Mouse (Mus musculus) intestine, embryonic 14.5 days (tissue): ENCODE measurements at regions not wholly inside any gene's neighbourhood (a gene's known extent, or its start where the extent isn't known, plus 50 kb on each side); places are given as distances from the start of the nearest gene placed in this dataset.

Source experiments
- ATAC-seq: fragments of 200-750 bp; cut with Nextera tagmentation; replicated peaks from 2 replicates; pipeline ENCODE4 v1.8.0; 2017; ENCODE audit warnings: low read depth, moderate number of reproducible peaks, moderate TSS enrichment, moderate library complexity; ENCODE audit not compliant: low FRiP score, low TSS enrichment
- DNase-seq: peaks from one replicate; pipeline ENCODE4 v3.0.0-alpha.2; 2018; ENCODE audit warnings: low spot score
- H3K27ac ChIP-seq: fragments of 300-500 bp; sonication (generic); 2 replicates; pipeline ENCODE4 v1.5.1; 2014; ENCODE audit warnings: low read depth, mild to moderate bottlenecking, control low read depth
- H3K27me3 ChIP-seq: fragments of 300-500 bp; sonication (generic); replicated peaks from 2 replicates; pipeline ENCODE4 v1.6.1; 2014; ENCODE audit warnings: low read length, control low read depth; ENCODE audit not compliant: control insufficient read depth, insufficient read depth
- H3K36me3 ChIP-seq: fragments of 300-500 bp; sonication (generic); 2 replicates; pipeline ENCODE4 v1.6.1; 2014; ENCODE audit warnings: low read length, control low read depth; ENCODE audit not compliant: control insufficient read depth, insufficient read depth
- H3K4me1 ChIP-seq: fragments of 300-500 bp; sonication (generic); replicated peaks from 2 replicates; pipeline ENCODE4 v1.6.1; 2014; ENCODE audit warnings: low read length, control low read depth, mixed read lengths; ENCODE audit not compliant: control insufficient read depth, insufficient read depth
- H3K4me2 ChIP-seq: fragments of 300-500 bp; sonication (generic); 2 replicates; pipeline ENCODE4 v1.6.1; 2014; ENCODE audit warnings: low read length
- H3K4me3 ChIP-seq: fragments of 300-500 bp; sonication (generic); 2 replicates; pipeline ENCODE4 v1.5.1; 2014; ENCODE audit warnings: low read depth, low read length, control low read depth, mixed read lengths
- H3K9ac ChIP-seq: fragments of 300-500 bp; sonication (generic); 2 replicates; pipeline ENCODE4 v1.6.1; 2014; ENCODE audit warnings: mild to moderate bottlenecking, low read length
- H3K9me3 ChIP-seq: fragments of 300-500 bp; sonication (generic); 2 replicates; pipeline ENCODE4 v1.6.1; 2016; ENCODE audit warnings: low read length, control low read depth; ENCODE audit not compliant: control insufficient read depth
- WGBS: fragments of 180-500 bp; shearing (Covaris S2); extraction: QIAGEN DNeasy Blood & Tissue Kit; methylation state at CpG from one replicate; pipeline ENCODE4 v1.1.7; 2014; 5-methylcytosine and 5-hydroxymethylcytosine counted together

DNA sequence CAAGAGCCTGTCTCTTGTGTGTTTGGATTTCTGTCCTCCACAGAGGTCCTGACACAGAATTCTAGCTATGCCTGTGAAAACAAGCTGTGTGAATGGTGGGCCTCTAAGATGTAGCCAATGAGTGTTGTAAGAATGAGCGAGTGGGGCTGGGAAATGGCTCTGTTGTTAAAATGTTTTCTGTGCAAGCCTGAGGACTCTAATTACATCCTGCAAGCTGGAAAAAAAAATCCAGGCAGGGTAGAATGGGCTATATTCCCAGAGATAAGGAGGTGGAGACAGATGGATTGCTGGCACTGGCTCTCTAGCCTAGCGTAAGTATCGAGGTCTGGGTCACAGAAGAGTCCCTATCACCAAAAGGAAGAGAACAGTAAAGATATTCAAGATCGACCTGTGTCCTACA, 731.5 kb upstream of the Adgrl2 start:
- no peak for DNase-seq
- ATAC-seq, result no peak
- WGBS, result 68% methylated on average over 4 of the region's 4 CpGs

DNA sequence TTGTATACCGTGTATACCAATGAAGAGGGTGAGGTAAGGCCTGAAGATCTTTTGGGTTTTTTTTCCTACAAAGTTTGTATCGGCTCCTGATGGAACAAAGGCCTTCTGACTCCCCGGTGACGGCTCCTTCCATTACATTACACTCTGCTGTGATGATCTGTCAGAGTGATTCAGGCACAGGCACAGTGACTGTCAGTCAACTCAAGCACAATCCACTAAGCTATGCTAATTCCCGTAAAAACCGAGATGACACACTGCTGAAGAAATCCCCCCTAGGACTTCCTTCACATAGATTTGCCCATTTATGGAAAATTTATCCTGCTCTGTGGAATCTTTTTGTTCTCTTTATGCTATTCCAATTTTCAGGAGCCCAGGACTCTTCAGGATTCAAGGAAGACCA, 730.0 kb upstream of the Adgrl2 start:
- WGBS, result 83% methylated on average over 6 of the region's 6 CpGs
- no peak overlapping the region for H3K27ac ChIP-seq

More for the DNA sequence above, 731.5 kb upstream of the Adgrl2 start:
- H3K9me3 ChIP-seq, result no peaks in the 10 kb centered on the region
- no peaks in the 10 kb centered on the region for H3K36me3 ChIP-seq
- H3K4me1 ChIP-seq, result no peaks in the 10 kb centered on the region
- no peak overlapping the region for H3K27ac ChIP-seq
- no peak overlapping the region for H3K9ac ChIP-seq
- H3K27me3 ChIP-seq, result no peaks in the 10 kb centered on the region
- no peak overlapping the region for H3K4me3 ChIP-seq
- no peak overlapping the region for H3K4me2 ChIP-seq

DNA sequence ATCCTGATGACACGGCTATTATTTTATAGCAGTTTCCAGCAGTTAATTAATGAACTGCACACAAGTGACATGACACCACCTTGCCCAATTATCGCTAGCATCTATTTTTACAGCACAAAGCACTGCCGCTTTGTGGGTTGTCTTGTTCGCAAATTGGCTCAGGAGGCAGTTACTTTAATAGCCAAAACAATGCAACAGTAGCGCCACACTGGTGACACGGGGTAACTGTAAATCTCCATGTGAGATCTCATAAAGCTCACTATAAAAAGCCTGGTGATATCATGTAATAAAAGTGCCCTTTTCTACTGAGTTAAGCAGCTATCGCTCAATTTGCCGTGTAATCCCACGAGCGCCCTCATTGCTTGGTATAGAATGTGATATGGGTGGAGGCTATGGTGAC, 715.4 kb upstream of the Adgrl2 start:
- WGBS, result 92% methylated on average over 10 of the region's 10 CpGs
- ATAC-seq, result no peak
- Histone ChIP-seq H3K27me3 (no peaks in the 10 kb centered on the region), H3K4me2 (no peak overlapping the region), H3K36me3 (no peaks in the 10 kb centered on the region), H3K4me1 (no peaks in the 10 kb centered on the region), H3K9ac (no peak overlapping the region), H3K4me3 (no peak overlapping the region), H3K27ac (no peak overlapping the region), H3K9me3 (no peaks in the 10 kb centered on the region)
- DNase-seq, result no peak

More for the DNA sequence above, 730.0 kb upstream of the Adgrl2 start:
- H3K36me3 ChIP-seq, result no peaks in the 10 kb centered on the region
- no peaks in the 10 kb centered on the region for H3K4me1 ChIP-seq
- no peak overlapping the region for H3K4me3 ChIP-seq
- no peak overlapping the region for H3K9ac ChIP-seq
- H3K27me3 ChIP-seq, result no peaks in the 10 kb centered on the region
- no peak overlapping the region for H3K4me2 ChIP-seq
- H3K9me3 ChIP-seq, result no peaks in the 10 kb centered on the region
- ATAC-seq (no peak), DNase-seq (no peak)

DNA sequence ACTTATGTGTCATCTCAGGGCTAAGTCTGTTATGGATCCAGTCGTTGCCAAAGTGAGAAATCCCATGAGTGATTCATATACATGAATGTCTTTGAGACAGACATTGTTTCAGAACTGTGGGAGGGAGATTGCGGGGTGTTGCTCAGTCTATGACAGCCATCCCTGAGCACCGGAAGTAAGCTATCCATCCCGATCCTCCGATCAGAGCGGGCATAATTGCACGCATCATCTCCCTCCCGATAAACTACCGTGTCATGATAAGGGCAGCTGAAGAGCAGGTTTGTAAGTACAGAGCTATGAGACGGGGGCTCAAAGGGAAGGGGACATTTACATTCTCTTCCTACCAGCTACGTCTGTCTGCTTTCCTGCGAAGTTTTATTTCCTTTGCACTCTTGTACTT, 715.0 kb upstream of the Adgrl2 start:
- ATAC-seq (no peak), DNase-seq (no peak)
- Histone ChIP-seq H3K9me3 (no peaks in the 10 kb centered on the region), H3K36me3 (no peaks in the 10 kb centered on the region), H3K9ac (no peak overlapping the region), H3K4me3 (no peak overlapping the region), H3K27me3 (no peaks in the 10 kb centered on the region), H3K4me2 (no peak overlapping the region), H3K4me1 (no peaks in the 10 kb centered on the region), H3K27ac (no peak overlapping the region)
- 91% methylated on average over 12 of the region's 12 CpGs for WGBS

GRCm38 (mm10) chr3:149704478-149704877, 714.1 kb upstream of the Adgrl2 start:
- no peak overlapping the region for H3K4me2 ChIP-seq
- H3K27me3 ChIP-seq, result no peaks in the 10 kb centered on the region
- 81% methylated on average over 4 of the region's 4 CpGs for WGBS
- no peaks in the 10 kb centered on the region for H3K36me3 ChIP-seq
- H3K9me3 ChIP-seq, result no peaks in the 10 kb centered on the region
- H3K4me1 ChIP-seq, result no peaks in the 10 kb centered on the region
- H3K27ac ChIP-seq, result no peak overlapping the region
- ATAC-seq (no peak), DNase-seq (no peak)
- H3K9ac ChIP-seq, result no peak overlapping the region
- no peak overlapping the region for H3K4me3 ChIP-seq

- no peak for ATAC-seq
- Histone ChIP-seq H3K4me3 (no peak overlapping the region), H3K36me3 (no peaks in the 10 kb centered on the region), H3K27me3 (no peaks in the 10 kb centered on the region), H3K9ac (no peak overlapping the region), H3K9me3 (no peaks in the 10 kb centered on the region), H3K4me1 (no peaks in the 10 kb centered on the region), H3K27ac (no peak overlapping the region), H3K4me2 (no peak overlapping the region)
- DNase-seq, result no peak
- WGBS, result 81% methylated on average over 4 of the region's 4 CpGs
Observed at GRCm38 (mm10) chr3:149683561-149683960, 693.2 kb upstream of the Adgrl2 start.

DNA sequence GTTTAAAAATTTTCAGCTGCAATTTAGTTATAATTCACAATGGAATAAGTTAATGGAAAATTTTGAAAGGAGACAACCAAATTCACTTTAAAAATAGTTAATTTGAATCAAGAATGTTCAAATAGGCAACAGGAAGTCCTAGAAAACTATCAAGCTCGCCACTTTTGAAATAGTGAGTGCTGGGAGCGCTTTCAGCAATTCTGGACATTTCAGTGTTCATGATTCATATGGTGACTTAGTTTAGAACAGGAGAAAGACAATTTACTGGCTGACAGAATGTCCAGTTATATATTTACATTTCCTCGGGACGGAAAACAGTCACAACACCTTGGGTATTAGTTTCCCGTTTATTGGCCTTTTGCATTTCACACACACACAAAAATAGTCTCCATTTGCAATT, 691.9 kb upstream of the Adgrl2 start:
- Histone ChIP-seq H3K9me3 (no peaks in the 10 kb centered on the region), H3K4me1 (no peaks in the 10 kb centered on the region), H3K36me3 (no peaks in the 10 kb centered on the region), H3K9ac (no peak overlapping the region), H3K4me3 (no peak overlapping the region), H3K27me3 (no peaks in the 10 kb centered on the region), H3K27ac (no peak overlapping the region), H3K4me2 (no peak overlapping the region)
- DNase-seq, result no peak
- no peak for ATAC-seq
- WGBS, result 59% methylated on average over 5 of the region's 5 CpGs

DNA sequence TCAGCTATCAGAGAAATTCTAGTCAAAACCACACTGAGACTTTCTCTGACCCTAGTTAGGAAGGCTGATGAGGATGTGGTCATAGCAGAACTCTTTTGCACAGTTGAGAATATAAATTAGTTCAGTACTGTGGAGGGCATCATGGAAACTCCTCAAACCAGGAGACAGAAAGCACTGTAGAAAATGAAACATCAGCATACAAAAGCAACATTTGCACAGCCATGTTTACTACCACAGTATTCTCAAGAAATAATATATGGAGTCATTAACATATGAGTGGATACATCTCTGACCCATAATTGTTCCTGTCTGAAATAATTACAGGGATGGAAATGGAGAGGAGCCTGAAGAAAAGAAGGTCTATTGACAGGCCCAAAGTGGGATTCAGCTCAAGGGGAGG, 683.6 kb upstream of the Adgrl2 start:
- no peak overlapping the region for H3K27ac ChIP-seq
- ATAC-seq (no peak), DNase-seq (no peak)
- no peak overlapping the region for H3K4me2 ChIP-seq
- no peak overlapping the region for H3K9ac ChIP-seq
- H3K9me3 ChIP-seq, result no peaks in the 10 kb centered on the region
- no peak overlapping the region for H3K4me3 ChIP-seq
- H3K36me3 ChIP-seq, result no peaks in the 10 kb centered on the region
- H3K27me3 ChIP-seq, result no peaks in the 10 kb centered on the region
- H3K4me1 ChIP-seq, result no peaks in the 10 kb centered on the region

DNA sequence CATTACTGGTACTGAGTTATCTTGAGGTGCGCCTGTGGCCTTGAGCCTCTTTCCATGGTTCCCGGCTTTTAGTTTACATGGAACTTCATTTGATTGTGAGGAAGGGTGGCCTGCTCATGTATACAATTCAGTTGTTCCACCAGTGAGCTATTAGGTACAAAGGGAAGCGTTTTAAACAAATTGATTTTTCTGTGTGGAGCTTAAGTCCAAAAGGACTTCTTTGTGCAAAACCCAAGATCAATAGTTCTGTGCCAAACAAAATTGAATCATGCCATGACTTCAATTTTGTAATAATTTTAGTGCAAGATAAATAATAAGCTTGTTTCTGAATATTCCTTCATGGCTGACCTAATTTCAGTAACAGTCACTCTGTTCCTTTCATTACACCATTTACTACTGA, 674.3 kb upstream of the Adgrl2 start:
- ATAC-seq (no peak), DNase-seq (no peak)
- Histone ChIP-seq H3K9ac (no peak overlapping the region), H3K4me1 (no peaks in the 10 kb centered on the region), H3K9me3 (no peaks in the 10 kb centered on the region), H3K36me3 (no peaks in the 10 kb centered on the region), H3K27me3 (no peaks in the 10 kb centered on the region), H3K27ac (no peak overlapping the region), H3K4me3 (no peak overlapping the region), H3K4me2 (no peak overlapping the region)
- 80% methylated on average over 3 of the region's 3 CpGs for WGBS
